Mouse (Mus musculus) testis, adult 2 months (tissue): ENCODE measurements at regions not wholly inside any gene's neighbourhood (a gene's known extent, or its start where the extent isn't known, plus 50 kb on each side); places are given as distances from the start of the nearest gene placed in this dataset.

ENCODE experiments used
- CTCF ChIP-seq: fragments of 200-500 bp; IDR thresholded peaks from 2 replicates; pipeline ENCODE4 v1.5.1; 2012; ENCODE audit warnings: low read depth, mild to moderate bottlenecking, inconsistent platforms, low read length, moderate library complexity; ENCODE audit not compliant: control insufficient read depth, insufficient read depth, insufficient replicate concordance
- POLR2A ChIP-seq: fragments of 200-500 bp; IDR thresholded peaks from 2 replicates; pipeline ENCODE4 v1.6.1; 2012; ENCODE audit warnings: low read depth, mild to moderate bottlenecking, inconsistent platforms, low read length, moderate library complexity; ENCODE audit not compliant: control insufficient read depth

- no peak for TF ChIP-seq POLR2A
- TF ChIP-seq CTCF = no peak
These were observed 401.8 kb upstream of the Adgrl2 start for GRCm38 (mm10) chr3:149392164-149392563.
